Mouse (Mus musculus): ENCODE data around the gene Fkbp5. TPM values are rescaled to one million over a fixed set of nuclear protein-coding genes. Genes with fewer than 3 reads are reported as not detected.
A peak's percentile ranks its signal among the peaks of the same experiment; 100 is the strongest.

Fkbp5 gene
- total RNA-seq, 2 experiments from 2014 or later: 5.9 to 10.6 TPM

DNA sequence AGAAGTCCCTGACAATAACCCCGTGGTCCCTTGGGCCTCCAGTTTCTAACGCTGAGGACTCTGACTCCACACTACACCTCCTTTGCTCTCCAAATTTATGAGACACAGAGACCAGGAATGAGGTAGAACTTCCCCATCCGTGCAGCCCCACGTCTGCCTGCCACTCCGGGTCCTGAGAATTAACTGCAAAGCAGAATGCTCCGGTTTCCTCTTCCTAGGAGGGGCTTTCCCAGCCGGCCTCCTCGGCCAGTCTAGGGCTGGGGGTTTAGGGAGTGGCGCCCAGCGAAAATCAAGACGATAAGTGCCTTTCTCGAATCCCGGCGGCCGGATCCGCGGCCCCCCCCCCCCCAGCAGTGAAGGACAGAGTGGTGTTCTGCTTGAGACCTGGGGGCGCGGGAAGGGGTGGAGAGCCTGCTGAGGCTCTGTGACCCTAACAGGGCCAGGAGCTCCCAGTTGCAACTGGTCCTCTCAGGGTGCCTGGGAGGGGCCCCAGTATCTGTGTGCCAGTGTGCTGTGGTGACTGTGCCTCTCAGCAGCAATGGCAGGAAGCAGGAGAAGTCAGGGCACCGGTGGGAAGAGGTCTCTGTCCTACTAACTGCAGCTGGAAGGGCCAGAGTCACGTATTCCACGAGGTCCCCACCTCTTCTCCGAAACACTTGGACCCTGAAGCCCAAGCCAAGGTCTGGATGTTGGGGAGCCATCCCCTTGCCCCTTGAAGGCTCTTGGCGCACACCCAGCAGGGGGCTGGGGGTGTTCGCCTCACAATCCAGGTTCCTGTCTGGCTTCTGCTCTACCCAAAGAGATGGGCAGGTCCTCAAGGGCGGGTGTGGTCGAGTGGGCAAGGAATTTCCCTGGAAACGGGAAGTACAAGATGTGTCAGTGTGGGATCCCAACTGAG, 6.6 kb downstream of the Fkbp5 start:
- no peak for ATAC-seq (replicated peaks; ENCODE audit: low FRiP score, poor library complexity, severe bottlenecking)

DNA sequence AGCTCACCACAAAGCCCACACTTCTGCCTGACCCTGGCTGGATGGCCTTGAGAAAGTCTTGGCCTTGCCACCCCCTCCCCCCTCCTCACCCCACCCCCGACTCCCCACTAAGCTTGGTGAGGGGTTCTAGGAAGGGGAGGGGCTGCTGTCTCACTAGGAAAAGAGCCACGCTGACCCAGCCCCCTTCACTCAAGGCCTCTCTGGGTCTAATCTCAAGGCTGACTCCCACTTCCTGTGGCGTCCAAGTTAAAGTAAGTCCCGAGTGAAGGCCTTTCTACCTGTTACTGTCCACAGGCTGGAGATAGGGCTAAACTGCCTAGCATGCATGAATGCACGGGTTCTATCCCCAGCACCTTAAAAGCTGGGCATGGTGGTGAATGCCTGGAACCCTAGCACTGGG, 9.8 kb downstream of the Fkbp5 start:
- no peak for ATAC-seq (replicated peaks; ENCODE audit: low FRiP score, poor library complexity, severe bottlenecking)

DNA sequence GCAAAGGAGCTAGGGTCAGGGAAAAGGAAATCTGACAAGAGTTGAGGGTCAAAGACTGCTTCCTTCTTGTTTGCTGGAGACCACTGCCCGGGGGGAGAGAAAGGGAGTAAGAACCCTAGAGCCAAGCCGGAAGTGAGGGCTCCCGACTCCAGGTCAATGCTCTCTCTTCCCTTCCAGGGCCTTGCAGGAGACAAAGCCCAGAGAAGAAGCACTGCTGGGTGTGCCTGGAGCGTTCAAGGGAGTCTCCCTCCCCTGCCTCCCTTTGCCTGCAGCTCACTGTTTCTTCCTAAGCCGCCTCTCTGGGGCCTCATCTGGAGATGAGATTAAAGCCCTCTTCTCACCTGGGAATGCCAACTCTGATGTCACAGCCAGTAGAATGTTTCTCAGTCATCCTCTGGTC, 10.4 kb downstream of the Fkbp5 start:
- no peak for ATAC-seq (replicated peaks; ENCODE audit: low FRiP score, poor library complexity, severe bottlenecking)

DNA sequence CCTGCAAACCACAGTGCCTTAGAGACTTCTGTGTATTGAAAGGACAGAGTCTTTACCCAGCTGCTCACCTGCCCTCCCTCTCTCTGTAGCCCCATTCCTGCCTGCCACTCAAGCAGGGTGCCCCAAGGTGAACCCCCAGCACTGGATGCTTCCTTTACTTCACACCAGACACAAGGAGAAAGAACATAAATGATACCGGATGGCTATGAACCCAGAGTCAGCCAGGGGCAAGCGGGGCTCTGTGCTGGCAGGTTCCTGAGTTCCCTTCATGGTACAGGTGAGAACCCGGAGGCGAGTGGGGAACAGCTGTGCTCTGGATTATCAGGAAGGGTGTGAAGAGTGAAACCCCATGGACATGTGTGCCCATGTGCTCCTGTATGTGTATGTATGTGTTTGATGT, 11.7 kb downstream of the Fkbp5 start:
- no peak for ATAC-seq (replicated peaks; ENCODE audit: low FRiP score, poor library complexity, severe bottlenecking)

DNA sequence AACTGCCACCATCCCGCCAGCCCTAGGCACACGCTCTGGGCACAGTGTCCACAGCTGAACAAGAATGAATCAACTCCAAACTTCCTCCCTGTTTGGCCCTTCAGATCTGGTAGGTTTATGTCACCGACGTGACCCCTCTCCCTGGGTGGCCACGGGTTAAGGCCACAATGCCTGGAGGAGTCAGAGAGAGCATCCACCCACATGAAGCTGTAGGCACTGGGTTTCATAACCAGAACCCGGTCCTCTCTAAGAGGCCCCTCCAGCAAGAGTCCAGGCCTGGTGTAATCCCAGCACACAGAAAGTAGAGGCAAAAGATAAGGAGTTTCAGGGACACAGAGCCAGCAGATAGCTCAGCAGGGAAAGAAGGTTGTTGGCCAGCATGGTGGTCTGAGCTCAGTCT, 13.1 kb downstream of the Fkbp5 start:
- ATAC-seq (replicated peaks; ENCODE audit: low FRiP score, poor library complexity, severe bottlenecking): no peak

DNA sequence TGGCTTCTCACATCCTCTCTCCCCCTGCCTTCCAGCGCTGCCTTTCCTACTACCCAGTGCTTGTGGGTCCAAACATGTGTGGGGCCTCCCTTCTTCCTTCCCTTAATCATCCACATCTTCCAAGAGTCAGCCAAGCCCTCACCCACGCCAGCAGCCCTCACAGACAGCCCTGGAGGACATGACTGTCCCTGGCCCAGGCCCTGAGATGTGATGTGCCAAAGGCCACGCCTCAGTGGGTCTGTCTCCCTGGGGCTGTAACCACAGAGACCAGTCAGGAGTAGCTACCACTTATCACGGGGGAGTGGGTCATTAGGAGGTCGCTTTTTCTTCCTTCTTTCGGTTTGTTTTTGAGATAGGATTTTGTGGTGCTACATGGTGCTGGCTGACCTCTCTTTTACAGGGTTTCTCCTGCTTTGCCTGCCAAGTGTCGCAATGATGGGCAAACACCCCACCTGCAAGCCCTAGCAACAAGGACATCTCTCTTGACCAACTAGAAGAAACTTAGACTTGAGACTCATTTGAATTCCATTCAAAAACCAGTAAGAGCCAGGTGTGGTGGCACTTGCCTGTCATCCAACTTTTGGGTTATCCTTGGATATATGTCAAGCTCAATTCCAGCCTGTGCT, 15.0 kb downstream of the Fkbp5 start:
- no peak for ATAC-seq (replicated peaks; ENCODE audit: low FRiP score, poor library complexity, severe bottlenecking)

DNA sequence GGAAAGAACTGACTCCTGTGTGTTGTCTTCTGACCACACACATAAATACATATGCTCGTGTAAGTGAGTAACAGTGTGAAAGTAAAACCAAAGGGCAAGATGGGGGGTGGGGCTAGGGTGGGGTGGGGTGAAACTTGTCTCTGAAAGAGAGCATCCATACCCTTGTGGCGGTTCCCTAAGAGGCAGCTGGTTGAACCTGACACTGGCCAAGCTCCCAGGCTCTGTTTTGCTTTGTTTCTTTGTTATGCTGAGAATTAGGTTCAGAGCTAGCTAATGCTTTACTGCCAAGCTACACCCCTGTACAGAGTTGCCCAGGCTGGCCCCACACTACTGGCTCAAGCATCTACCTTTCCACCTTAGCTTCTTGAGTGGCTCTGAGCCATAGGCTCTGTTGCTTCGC, 16.9 kb downstream of the Fkbp5 start:
- no peak for ATAC-seq (replicated peaks; ENCODE audit: low FRiP score, poor library complexity, severe bottlenecking)

DNA sequence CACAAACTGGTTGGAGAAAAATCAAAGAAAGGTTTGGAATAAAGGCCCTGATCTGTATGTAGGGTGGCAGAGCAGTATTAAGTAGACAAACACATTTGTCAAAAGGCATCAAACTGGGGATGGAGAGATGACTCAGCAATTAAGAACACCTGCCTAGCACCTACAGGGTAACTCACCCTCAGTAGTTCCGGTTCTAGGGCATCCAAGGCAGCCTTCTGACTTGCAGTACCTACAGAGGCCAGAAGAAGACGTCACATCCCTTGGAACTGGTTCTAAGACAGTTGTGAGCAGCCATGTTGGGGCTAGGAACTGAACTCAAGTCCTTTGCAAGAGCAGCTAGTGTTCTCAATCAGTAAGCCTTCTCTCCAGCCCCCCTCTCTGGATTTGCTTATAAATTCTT, 18.1 kb downstream of the Fkbp5 start:
- ATAC-seq (replicated peaks; ENCODE audit: low FRiP score, poor library complexity, severe bottlenecking): no peak

DNA sequence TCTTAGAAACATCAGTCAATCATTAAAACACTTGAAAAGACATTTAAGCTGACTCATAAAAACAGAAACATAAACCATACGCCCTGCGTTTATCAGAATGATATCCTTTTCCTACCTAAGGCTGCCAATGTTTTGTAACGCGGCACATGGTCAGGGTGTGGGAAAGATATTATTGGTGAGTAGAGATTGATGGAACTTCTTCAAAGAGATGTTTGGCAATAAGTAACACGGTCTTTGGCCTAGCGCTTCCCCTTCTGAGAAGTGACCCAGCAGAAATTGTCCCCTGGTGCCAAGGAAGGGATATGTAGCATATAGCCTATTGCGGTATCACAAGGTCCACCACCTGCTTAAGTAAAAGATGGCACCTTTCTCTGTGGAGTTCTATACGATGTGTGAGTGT, 21.5 kb downstream of the Fkbp5 start:
- ATAC-seq (replicated peaks; ENCODE audit: low FRiP score, poor library complexity, severe bottlenecking): no peak

DNA sequence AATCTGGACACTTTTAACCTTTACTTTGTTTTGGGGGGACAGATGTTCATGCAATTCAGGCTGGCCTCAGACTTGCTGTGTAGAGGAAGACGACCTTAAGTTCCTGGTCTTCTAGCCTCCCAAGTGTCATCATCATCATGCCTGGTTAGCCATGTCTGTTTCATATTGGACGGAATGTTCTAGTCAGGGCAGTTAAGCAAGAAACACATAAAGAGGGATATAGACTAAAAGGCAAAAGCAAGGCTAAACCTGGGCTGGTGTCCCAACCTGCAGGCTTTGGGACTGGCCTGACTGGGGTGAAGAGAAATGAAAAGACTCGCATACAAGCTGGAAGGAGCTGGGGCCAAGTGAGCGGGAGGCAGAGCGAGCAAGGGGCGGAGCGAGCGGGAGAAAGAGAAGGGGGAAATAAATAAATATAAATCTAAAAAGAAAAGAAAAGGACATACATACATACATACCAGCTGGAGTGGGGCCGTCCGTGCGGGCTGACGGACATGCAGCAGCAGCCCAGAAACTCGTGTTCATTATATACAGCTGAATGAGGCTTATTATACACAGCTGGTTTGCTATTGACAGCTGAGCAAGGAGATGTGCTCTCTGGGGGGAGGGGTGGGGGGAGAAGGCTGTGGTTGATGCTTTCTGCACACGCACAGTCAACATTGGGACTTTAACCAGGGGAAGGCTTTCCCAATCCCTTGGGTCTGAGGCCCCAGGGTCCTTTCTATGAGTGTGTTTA, 26.1 kb downstream of the Fkbp5 start:
- no peak for ATAC-seq (replicated peaks; ENCODE audit: low FRiP score, poor library complexity, severe bottlenecking)

DNA sequence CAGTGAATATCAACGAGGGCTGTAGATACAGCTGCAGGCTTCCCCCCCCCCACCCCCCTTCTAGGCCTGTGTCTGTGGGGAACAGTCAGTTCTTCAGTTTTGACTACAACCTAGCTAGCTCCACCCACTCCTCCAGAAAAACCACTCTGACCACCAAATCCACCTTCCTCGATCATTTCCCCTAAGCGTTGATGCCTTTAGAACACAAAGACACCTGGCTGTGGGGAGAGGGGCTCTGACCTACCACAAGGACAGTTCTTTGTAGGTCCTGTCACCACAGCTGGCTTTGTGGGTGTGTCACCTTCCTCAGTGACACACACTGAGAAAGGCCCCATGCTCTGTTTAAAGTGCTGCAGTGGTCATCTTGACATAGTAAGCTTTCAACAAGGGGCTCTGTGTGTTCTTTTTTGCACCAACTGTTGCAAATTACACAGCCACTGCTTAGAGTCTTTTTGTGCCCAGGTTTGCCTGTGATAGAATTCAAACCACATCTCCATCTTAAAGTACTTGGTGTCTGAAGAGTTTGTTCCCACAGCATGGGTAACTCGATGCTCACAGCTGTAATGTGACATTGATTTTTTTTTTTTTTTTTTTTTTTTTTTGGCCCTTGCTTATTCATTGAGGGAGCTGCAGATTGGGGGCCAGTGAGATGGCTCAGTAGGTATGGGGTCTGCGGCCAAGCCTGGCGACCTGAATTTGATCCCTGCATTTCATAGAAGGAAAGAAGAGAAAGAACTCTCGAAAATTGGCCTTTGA, 28.9 kb downstream of the Fkbp5 start:
- no peak for ATAC-seq (replicated peaks; ENCODE audit: low FRiP score, poor library complexity, severe bottlenecking)

DNA sequence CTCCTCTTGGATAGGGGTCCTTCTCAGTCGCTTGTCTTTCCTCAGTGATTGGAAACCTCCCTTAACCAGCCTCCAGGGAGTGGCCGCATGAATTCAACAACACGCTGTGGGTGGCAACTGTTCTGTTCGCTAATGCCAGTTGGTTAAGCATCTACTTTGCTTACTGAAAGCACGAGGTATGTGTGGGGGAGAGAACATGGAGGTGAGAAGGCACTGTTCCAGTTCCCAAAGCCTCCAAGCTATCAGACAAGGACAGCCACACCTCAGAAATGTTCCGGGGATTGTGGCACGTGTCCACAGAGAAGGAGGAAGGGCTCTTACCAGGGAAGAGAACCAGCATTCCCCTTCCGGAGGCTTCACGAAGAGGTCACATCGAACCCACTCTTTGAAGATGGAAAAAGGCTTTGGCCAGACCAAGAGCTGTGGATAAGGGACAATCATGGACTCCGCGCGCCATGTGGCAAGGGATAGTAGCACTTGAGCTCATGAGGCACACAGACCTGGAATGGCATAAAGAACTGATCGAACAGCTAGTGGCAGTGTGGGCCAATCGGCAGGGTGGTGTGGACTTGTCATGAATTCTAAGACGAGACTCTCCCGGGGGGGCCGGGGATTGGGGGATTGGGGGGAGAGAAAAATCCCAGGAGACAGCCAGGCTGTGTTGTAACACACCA, 29.6 kb downstream of the Fkbp5 start:
- ATAC-seq (replicated peaks; ENCODE audit: low FRiP score, poor library complexity, severe bottlenecking): no peak

DNA sequence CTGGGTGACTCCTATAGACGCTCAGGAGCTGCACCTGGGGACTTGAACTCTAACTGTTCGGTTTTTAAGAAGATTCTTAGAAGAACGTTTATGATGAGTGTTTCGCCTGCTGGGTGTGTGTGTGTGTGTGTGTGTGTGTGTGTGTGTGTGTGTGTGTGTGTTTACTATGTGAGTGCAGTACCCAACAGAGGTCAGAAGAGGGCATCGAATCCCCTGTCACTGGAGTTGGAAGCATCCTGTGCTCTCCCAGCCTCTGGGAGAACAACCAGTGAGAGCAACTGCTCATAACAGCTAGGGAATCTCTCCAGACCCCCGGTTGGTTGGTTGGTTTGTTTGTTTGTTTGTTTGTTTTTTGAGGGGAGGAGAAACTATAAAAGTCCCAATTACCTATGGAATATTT, 30.6 kb downstream of the Fkbp5 start:
- ATAC-seq (replicated peaks; ENCODE audit: low FRiP score, poor library complexity, severe bottlenecking): no peak

DNA sequence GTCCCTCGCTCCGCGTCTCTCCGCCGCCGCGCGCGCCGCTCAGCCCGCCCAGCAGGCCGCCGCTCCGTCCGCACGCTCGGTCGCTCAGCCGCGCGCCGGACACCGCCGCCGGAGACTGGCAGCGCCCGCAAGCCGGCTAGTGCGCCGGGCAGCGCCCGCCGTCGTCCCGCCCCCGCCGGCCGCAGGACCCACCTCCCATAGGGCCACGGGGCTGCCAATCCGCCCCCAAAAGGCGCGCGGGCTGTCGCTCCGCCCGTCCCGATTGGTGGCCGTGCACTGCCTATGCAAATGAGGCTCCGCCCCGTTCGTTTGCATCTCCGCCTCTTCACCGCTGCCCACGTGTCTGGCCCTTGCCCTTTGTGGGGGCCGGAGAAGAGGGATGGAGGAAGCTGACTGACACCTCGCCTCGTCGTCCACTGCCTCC, 31.3 kb downstream of the Fkbp5 start:
- peak; percentile 100 for ATAC-seq (replicated peaks; ENCODE audit: low FRiP score, poor library complexity, severe bottlenecking)

DNA sequence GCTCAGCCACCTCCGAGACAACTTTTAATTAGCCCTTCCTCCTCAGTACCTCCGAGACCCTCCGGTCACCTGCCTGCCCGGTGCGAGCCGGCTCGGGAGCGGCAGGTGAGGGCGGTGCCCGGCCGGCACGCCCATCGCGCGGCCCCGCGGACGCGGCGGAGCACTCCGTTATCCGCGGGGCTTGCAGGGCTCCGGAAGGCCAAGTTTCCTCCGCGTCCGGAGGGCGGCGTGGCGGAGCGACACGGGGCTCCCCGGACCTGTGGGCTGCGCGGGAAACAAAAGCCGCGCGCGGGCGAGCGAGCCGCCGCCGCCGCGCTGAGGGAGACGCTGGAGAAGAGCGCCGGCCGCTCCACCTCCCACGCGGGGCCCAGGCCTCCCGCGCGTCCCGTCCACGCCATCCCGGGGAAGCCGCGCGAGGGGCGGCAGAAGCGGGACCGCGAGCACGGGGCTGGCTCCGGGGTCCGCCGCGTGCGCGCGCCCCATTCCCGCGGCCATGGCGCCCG, 31.8 kb downstream of the Fkbp5 start:
- no peak for ATAC-seq (replicated peaks; ENCODE audit: low FRiP score, poor library complexity, severe bottlenecking)

DNA sequence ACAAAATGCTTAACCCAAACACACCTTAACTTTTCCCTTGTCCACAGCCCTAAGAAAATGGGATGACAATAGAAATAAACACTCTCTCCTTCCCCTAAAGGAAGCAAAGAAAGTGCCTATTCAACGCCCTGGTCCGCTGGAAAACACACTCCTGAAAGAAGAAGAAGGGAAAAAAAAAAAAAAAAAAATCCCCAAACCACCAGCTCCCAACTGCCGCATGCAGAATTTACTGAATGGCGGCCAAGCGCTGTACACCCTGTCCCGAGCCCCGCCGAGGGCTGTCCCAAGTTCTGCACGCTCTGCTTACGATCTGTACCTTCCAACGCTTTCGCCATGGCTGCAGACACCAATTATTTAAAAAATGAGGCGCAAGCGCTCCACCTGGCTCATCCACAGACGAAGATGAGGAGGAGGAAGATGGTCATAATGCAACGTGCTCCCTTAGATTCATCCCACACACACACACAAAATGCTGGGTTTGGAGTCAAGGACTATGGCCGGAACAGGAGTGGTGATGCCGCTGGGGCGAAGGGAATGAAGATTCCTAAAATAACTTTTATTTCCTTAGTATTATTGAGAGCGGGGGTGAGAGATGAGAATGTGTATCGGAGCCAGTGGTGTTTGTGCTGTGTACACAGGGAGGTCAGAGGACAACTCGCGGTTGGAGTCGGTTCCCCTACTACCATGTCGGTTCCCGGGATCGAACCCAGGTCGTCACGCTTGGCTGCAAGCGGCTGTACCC, 32.5 kb downstream of the Fkbp5 start:
- ATAC-seq (replicated peaks; ENCODE audit: low FRiP score, poor library complexity, severe bottlenecking): no peak

DNA sequence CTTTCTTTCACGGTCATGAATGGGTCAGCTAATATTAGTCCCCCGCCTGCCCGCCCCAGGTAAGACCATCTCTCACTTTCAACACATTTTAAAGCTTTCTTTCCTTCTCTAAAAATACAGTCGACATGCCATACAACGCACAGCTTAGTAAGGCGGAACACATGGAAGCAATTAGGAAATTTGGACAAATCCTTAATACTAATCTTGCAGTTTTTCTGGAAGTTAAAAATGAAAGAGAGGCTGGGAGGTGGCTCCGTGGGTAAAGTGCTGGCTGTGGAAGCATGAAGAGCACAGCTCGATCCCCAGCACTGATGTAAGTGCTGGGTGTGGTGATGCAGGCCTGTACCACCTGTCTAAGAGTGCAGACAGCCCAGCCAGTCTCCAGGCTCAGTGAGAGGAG, 39.9 kb downstream of the Fkbp5 start:
- no peak for ATAC-seq (replicated peaks; ENCODE audit: low FRiP score, poor library complexity, severe bottlenecking)

DNA sequence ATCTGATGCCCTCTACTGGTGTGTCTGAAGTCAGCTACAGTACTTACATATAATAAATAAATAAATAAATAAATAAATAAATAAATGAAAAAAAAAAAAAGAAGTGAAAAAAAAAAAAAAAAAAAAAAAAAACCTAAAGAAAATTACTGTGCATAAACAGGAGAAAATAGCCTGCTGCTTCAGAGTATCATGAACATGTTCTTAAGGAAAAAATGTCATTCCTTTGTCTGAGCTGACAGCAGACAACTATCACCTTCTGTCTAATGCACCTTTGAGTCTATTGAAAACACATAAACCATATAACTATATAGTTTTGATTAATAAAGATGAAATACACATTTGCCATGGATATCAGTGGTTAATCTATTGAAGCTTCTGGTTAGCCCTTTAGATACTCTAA, 40.9 kb downstream of the Fkbp5 start:
- no peak for ATAC-seq (replicated peaks; ENCODE audit: low FRiP score, poor library complexity, severe bottlenecking)
